Mouse (Mus musculus) embryonic facial prominence, embryonic 14.5 days (tissue): ENCODE measurements at regions not wholly inside any gene's neighbourhood (a gene's known extent, or its start where the extent isn't known, plus 50 kb on each side); places are given as distances from the start of the nearest gene placed in this dataset.

Experiments
- ATAC-seq: fragments of 200-750 bp; cut with Nextera tagmentation; 2 replicates; pipeline ENCODE4 v1.8.0; 2017; ENCODE audit warnings: low read depth, moderate number of reproducible peaks, moderate TSS enrichment
- DNase-seq: peaks from one replicate; pipeline ENCODE4 v3.0.0-alpha.2; 2015; ENCODE audit warnings: low spot score
- H3K27ac ChIP-seq: fragments of 300-500 bp; sonication (generic); replicated peaks from 2 replicates; pipeline ENCODE4 v1.5.1; 2014; ENCODE audit warnings: low read depth, mild to moderate bottlenecking, low read length, moderate library complexity
- H3K27me3 ChIP-seq: fragments of 300-500 bp; sonication (generic); replicated peaks from 2 replicates; pipeline ENCODE4 v1.6.1; 2014; ENCODE audit warnings: low read length; ENCODE audit not compliant: control insufficient read depth, insufficient read depth
- H3K36me3 ChIP-seq: fragments of 300-500 bp; sonication (generic); 2 replicates; pipeline ENCODE4 v1.6.1; 2014; ENCODE audit warnings: low read length, mixed read lengths; ENCODE audit not compliant: control insufficient read depth, insufficient read depth
- H3K4me1 ChIP-seq: fragments of 300-500 bp; sonication (generic); 2 replicates; pipeline ENCODE4 v1.6.1; 2014; ENCODE audit warnings: antibody characterized with exemption, low read length; ENCODE audit not compliant: control insufficient read depth, insufficient read depth
- H3K4me2 ChIP-seq: fragments of 300-500 bp; sonication (generic); 2 replicates; pipeline ENCODE4 v1.6.1; 2014; ENCODE audit warnings: low read depth, mild to moderate bottlenecking, low read length, moderate library complexity, mixed read lengths
- H3K4me3 ChIP-seq: fragments of 300-500 bp; sonication (generic); 2 replicates; pipeline ENCODE4 v1.5.1; 2014; ENCODE audit warnings: low read depth, mild to moderate bottlenecking, low read length
- H3K9ac ChIP-seq: fragments of 300-500 bp; sonication (generic); 2 replicates; pipeline ENCODE4 v1.6.1; 2014; ENCODE audit warnings: low read depth, mild to moderate bottlenecking, low read length, moderate library complexity, mixed read lengths
- H3K9me3 ChIP-seq: fragments of 300-500 bp; sonication (generic); 2 replicates; pipeline ENCODE4 v1.6.1; 2016; ENCODE audit warnings: low read length; ENCODE audit not compliant: control insufficient read depth
- WGBS: fragments of 180-500 bp; shearing (Covaris S2); extraction: QIAGEN DNeasy Blood & Tissue Kit; methylation state at CpG from one replicate; pipeline ENCODE4 v1.1.7; 2014; 5-methylcytosine and 5-hydroxymethylcytosine counted together

DNA sequence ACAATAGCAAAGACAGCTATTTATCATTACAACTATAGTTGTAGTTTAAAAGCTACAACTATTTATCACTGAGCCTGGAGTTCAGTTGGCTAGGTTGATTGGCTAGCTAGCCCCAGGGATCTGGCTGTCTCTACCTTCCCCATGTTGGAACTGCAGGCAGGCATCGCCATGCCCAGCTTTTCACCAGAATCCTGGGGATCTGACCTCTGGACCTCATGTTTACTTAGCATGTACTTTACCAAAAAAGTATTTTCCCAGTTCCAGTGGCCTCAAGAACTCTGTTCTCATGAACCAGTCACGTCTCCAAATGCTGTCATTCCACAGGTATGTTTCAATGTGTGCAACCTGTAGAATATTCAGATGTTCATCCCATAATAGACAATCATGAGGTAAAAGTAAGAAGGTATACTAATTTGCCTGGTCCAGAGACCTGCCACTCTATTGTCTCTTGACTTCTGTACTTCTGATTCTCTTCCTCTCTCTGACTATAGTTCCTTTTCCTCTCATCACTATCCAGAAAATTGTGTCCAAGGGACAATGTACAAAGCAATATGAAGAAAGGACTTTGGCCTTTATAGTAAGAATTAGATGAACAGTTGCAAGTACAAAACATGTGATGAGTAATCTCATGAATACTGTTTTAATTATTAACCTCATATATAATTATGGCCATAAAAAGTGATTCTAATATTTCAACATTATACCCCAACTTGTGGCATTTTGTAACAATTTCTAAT is 421.8 kb downstream of the Fam84a start:
- Histone ChIP-seq H3K9ac (no peak overlapping the region), H3K4me2 (no peak overlapping the region), H3K4me3 (no peak overlapping the region), H3K27me3 (no peaks in the 10 kb centered on the region), H3K4me1 (no peaks in the 10 kb centered on the region), H3K36me3 (no peaks in the 10 kb centered on the region), H3K9me3 (no peaks in the 10 kb centered on the region), H3K27ac (no peak overlapping the region)
- DNase-seq (no peak), ATAC-seq (no peak)
- WGBS: 73% methylated on average over 2 of the region's 2 CpGs

- Histone ChIP-seq H3K4me3 (no peak overlapping the region), H3K9me3 (no peaks in the 10 kb centered on the region), H3K27me3 (no peaks in the 10 kb centered on the region), H3K9ac (no peak overlapping the region), H3K36me3 (no peaks in the 10 kb centered on the region), H3K4me2 (no peak overlapping the region), H3K4me1 (no peaks in the 10 kb centered on the region), H3K27ac (no peak overlapping the region)
- ATAC-seq (no peak), DNase-seq (no peak)
- 71% methylated on average over 4 of the region's 4 CpGs for WGBS
These were observed 422.9 kb downstream of the Fam84a start for GRCm38 (mm10) chr12:13728986-13729385.

- Histone ChIP-seq H3K27ac (no peak overlapping the region), H3K9me3 (no peaks in the 10 kb centered on the region), H3K27me3 (no peaks in the 10 kb centered on the region), H3K36me3 (no peaks in the 10 kb centered on the region), H3K4me2 (no peak overlapping the region), H3K4me1 (no peaks in the 10 kb centered on the region), H3K9ac (no peak overlapping the region), H3K4me3 (no peak overlapping the region)
- ATAC-seq: no peak
- DNase-seq: no peak
- 79% methylated on average over 2 of the region's 2 CpGs for WGBS
These were observed 427.3 kb downstream of the Fam84a start for GRCm38 (mm10) chr12:13724511-13724910.

GRCm38 (mm10) chr12:13709806-13710205 is 440.9 kb downstream of the Nbas start:
- ATAC-seq: no peak
- no peak for DNase-seq

DNA sequence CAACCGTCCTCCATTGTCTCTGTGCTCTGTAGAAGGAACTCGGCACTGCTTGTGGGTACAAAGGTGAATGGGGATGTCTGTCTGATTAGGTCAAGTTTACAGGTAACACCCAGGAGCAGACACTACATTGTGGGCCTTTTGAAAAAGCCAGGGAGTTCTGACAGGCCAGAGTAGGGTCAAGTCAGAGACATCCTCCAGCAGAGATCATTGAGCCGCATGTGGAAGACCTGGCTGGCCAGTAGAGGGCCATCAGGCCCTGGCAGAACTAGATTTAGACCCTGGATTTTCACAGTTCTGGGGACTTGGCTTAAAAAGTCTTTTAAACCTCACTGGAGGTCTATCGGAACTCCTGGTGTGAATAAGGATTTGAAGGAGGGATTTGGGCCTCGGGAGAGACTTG is 438.8 kb downstream of the Nbas start:
- ATAC-seq (no peak), DNase-seq (no peak)
- Histone ChIP-seq H3K27me3 (no peaks in the 10 kb centered on the region), H3K27ac (no peak overlapping the region), H3K36me3 (no peaks in the 10 kb centered on the region), H3K9me3 (no peaks in the 10 kb centered on the region), H3K4me3 (no peak overlapping the region), H3K4me2 (no peak overlapping the region), H3K9ac (no peak overlapping the region), H3K4me1 (no peaks in the 10 kb centered on the region)
- WGBS: 76% methylated on average over 5 of the region's 5 CpGs

More at GRCm38 (mm10) chr12:13709806-13710205, 440.9 kb downstream of the Nbas start:
- no peaks in the 10 kb centered on the region for H3K9me3 ChIP-seq
- no peaks in the 10 kb centered on the region for H3K4me1 ChIP-seq
- H3K9ac ChIP-seq: no peak overlapping the region
- H3K4me3 ChIP-seq: no peak overlapping the region
- no peak overlapping the region for H3K4me2 ChIP-seq
- WGBS: 79% methylated on average over 3 of the region's 3 CpGs
- H3K36me3 ChIP-seq: no peaks in the 10 kb centered on the region
- no peak overlapping the region for H3K27ac ChIP-seq
- H3K27me3 ChIP-seq: no peaks in the 10 kb centered on the region

- H3K9ac ChIP-seq: no peak overlapping the region
- WGBS: 66% methylated on average over 4 of the region's 4 CpGs
- no peaks in the 10 kb centered on the region for H3K4me1 ChIP-seq
- H3K9me3 ChIP-seq: no peaks in the 10 kb centered on the region
- no peaks in the 10 kb centered on the region for H3K27me3 ChIP-seq
- H3K36me3 ChIP-seq: no peaks in the 10 kb centered on the region
- H3K4me2 ChIP-seq: no peak overlapping the region
- DNase-seq (peak; percentile 65), ATAC-seq (peak; percentile 18; the same call in 1 of the 2 replicates)
- no peak overlapping the region for H3K4me3 ChIP-seq
- no peak overlapping the region for H3K27ac ChIP-seq
These were observed 437.6 kb downstream of the Nbas start for GRCm38 (mm10) chr12:13706510-13706909.

DNA sequence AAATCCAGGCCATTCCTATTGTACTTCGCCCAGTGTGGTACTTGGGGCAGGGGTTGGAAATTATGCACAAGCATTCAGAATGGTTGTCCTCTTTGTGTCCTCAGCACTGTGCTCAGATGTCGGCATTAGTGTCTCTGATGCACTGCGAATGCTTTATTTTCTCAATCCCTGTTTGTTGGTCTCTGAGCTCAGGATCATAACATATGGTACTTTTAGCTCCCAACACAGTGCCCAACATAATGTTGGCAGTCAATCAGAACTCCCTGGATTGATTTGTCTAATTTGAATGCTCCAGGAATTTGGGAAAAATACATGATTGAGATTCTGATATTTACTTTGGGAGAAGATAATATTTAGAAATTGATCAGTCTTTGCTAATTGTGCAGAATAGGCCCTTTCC is 434.7 kb downstream of the Nbas start:
- Histone ChIP-seq H3K9ac (no peak overlapping the region), H3K4me1 (no peaks in the 10 kb centered on the region), H3K9me3 (no peaks in the 10 kb centered on the region), H3K4me2 (no peak overlapping the region), H3K4me3 (no peak overlapping the region), H3K27me3 (no peaks in the 10 kb centered on the region), H3K27ac (no peak overlapping the region), H3K36me3 (no peaks in the 10 kb centered on the region)
- DNase-seq: no peak
- WGBS: 93% methylated on average over 3 of the region's 3 CpGs
- ATAC-seq: no peak

DNA sequence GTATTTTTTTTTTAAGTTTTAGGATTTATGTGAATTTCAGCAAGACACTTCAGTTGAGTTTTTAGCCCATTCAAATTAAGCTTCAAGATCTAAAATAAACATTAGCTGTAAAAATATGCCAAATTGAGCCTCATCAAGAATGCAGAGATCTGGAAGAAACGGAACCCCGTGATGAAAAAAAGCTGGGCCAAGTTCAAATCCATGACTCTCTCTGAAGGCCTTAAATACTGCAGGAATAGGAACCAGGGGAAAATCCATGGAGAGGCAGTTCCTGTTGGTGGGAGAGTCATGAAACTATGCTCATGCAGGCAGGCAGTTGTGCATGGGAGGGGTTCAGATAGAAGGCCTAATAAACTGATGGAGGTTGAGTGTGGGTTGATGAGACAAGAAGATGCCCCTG is 430.9 kb downstream of the Nbas start:
- Histone ChIP-seq H3K4me1 (no peaks in the 10 kb centered on the region), H3K4me3 (no peak overlapping the region), H3K27me3 (no peaks in the 10 kb centered on the region), H3K36me3 (no peaks in the 10 kb centered on the region), H3K9ac (no peak overlapping the region), H3K27ac (no peak overlapping the region), H3K4me2 (no peak overlapping the region), H3K9me3 (no peaks in the 10 kb centered on the region)
- ATAC-seq (no peak), DNase-seq (no peak)
- WGBS: 68% methylated on average over 2 of the region's 2 CpGs

GRCm38 (mm10) chr12:13698834-13699233 is 429.9 kb downstream of the Nbas start:
- Histone ChIP-seq H3K27ac (no peak overlapping the region), H3K4me1 (no peaks in the 10 kb centered on the region), H3K9me3 (no peaks in the 10 kb centered on the region), H3K27me3 (no peaks in the 10 kb centered on the region), H3K4me3 (no peak overlapping the region), H3K9ac (no peak overlapping the region), H3K36me3 (no peaks in the 10 kb centered on the region), H3K4me2 (no peak overlapping the region)
- 63% methylated on average over 4 of the region's 4 CpGs for WGBS
- DNase-seq (no peak), ATAC-seq (no peak)
